In the genomic region with DNA sequence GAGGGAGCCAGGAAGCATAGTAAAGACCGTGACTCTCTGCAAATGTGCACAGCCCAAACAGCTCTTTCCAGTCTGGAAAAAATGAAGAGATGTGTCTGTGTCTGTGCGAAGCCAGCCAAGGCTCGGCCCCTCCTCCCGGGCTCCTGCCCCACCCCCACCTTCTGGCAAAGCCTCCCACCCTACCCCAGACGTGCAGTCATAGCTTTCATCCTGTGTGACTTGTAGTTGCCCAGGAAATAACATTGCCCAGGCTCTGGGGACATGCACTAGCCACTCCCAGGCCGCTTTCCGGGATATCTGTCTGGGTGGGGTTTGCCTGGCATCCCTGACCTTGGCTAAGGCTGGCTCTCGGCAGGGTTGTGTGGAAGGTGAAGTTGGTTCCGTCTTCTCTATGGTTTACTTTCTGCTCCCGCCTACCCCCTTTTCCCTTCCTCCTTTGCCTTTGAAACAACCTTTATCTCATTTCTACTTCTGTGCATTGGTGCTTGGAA, we compare ENCODE assay signal across 8 mouse cellular contexts. TPM values are rescaled to one million over a fixed set of nuclear protein-coding genes. Genes with fewer than 3 reads are reported as not detected.
DNase-seq lines count a peak whose midpoint lies in the region; ATAC-seq and TF ChIP-seq lines count a peak whose summit lies in the region.

No protein-coding gene starts in this region.

- peak overlapping the region; percentile 83 for H3K27ac ChIP-seq in limb, embryonic 10.5 days
- H3K27ac ChIP-seq in left cerebral cortex, adult 2 months: no peak overlapping the region; the same call in 1 of the 2 replicates

- peak; percentile 32 for DNase-seq in retina, postnatal 1 day
- no peak for DNase-seq in retina, embryonic 14.5 days (ENCODE audit: low spot score)
- peak; percentile 53 for DNase-seq in limb, embryonic 10.5 days (ENCODE audit: low spot score)
- no peak for DNase-seq in left cerebral cortex, adult 11 months (ENCODE audit: low spot score)
- DNase-seq in left cerebral cortex, adult 2 months (ENCODE audit: extremely low spot score in 1 of 2, low spot score in 2 of 2): no peak
- DNase-seq in adipocyte (ENCODE audit: low spot score): no peak

- intact Hi-C loops in left cerebral cortex, adult 2 months (cut with DNase I): no loop called here

- peaks cover 41% of the 10 kb centered on the region for H3K4me1 ChIP-seq in limb, embryonic 10.5 days

- H3K4me3 ChIP-seq in limb, embryonic 10.5 days: 0 out of 2 replicates have a peak overlapping the region, but pooled peaks have one; percentile 22
- H3K4me3 ChIP-seq in left cerebral cortex, adult 2 months: no peak overlapping the region

- WGBS in limb, embryonic 10.5 days: 16% methylated on average over 10 of the region's 10 CpGs

- H3K27me3 ChIP-seq in limb, embryonic 10.5 days (ENCODE audit: low read depth, poor library complexity, severe bottlenecking): no peaks in the 10 kb centered on the region

- peaks cover 15% of the 10 kb centered on the region for H3K36me3 ChIP-seq in limb, embryonic 10.5 days

- no peak for TF ChIP-seq CTCF in left cerebral cortex, adult 2 months (IDR thresholded peaks at IDR 0.05)

- peak; percentile 67 for ATAC-seq in granulocyte monocyte progenitor cell, adult 5-6 weeks (replicated peaks; ENCODE audit: poor library complexity, severe bottlenecking)
- 0 out of 2 replicates have a peak, but pooled peaks have one; percentile 43 for ATAC-seq in megakaryocyte-erythroid progenitor cell, adult 5-6 weeks (replicated peaks; ENCODE audit: low FRiP score, low TSS enrichment, poor library complexity, severe bottlenecking)

- H3K9me3 ChIP-seq in limb, embryonic 10.5 days (replicated peaks): no peaks in the 10 kb centered on the region

RNA-seq across cellular contexts. Expression of gene Chd9, which starts 26.6 kb away (rescaled TPM):
- total RNA-seq in granulocyte monocyte progenitor cell, adult 5-6 weeks (2014; fragmentation: Nextera tagmentation): 108 and 162 TPM in 2 replicates
- 55.7 and 75.6 TPM in 2 replicates for total RNA-seq in granulocyte monocyte progenitor cell, adult 5-6 weeks (2017)
- polyA plus RNA-seq in limb, embryonic 10.5 days (2016; fragmentation: Nextera tagmentation; extraction: Ambion mirVana): 35.8 and 45.5 TPM in 2 replicates
- 43.1 and 47.2 TPM in 2 replicates for total RNA-seq in megakaryocyte-erythroid progenitor cell, adult 5-6 weeks (2014; fragmentation: Nextera tagmentation)
- 57.7 and 59.8 TPM in 2 replicates for total RNA-seq in megakaryocyte-erythroid progenitor cell, adult 5-6 weeks (2017)
- total RNA-seq in left cerebral cortex, adult 2 months (2021): 100 to 1,000 TPM; 226 to 228 TPM

RNA-seq across cellular contexts. Expression of gene Gm19935, which starts 37.5 kb away (rescaled TPM):
- total RNA-seq in granulocyte monocyte progenitor cell, adult 5-6 weeks (2014; fragmentation: Nextera tagmentation): not detected in 2 replicates
- total RNA-seq in granulocyte monocyte progenitor cell, adult 5-6 weeks (2017): not detected in 2 replicates
- not detected in 2 replicates for polyA plus RNA-seq in limb, embryonic 10.5 days (2016; fragmentation: Nextera tagmentation; extraction: Ambion mirVana)
- total RNA-seq in megakaryocyte-erythroid progenitor cell, adult 5-6 weeks (2014; fragmentation: Nextera tagmentation): not detected in 2 replicates
- not detected in 2 replicates for total RNA-seq in megakaryocyte-erythroid progenitor cell, adult 5-6 weeks (2017)
- total RNA-seq in left cerebral cortex, adult 2 months (2021): 1 to 10 TPM; 1.2 to 1.3 TPM

Comparison
In these comparisons a context has a peak if more than half of its experiments do, and no peak if none do; other contexts are left out.
1. DNase-seq: peak in retina, postnatal 1 day (single experiment) and limb, embryonic 10.5 days (single experiment); none in retina, embryonic 14.5 days (single experiment), left cerebral cortex, adult 11 months (single experiment), left cerebral cortex, adult 2 months (0 of 2) and adipocyte (single experiment).